Mouse (Mus musculus): ENCODE data around the gene Pcid2.

GRCm38 (mm10) chr8:13105087-13105881 is at the start of gene Pcid2, which contains the start of gene Cul4a:
- peak; percentile 88 for TF ChIP-seq CTCF (IDR thresholded peaks at IDR 0.05; ENCODE audit: low read depth)
- no peak for TF ChIP-seq EP300 (IDR thresholded peaks at IDR 0.05; ENCODE audit: low read depth)
